Mouse (Mus musculus) central nervous system, embryonic 18 days (tissue): Measurements from ENCODE around the gene Olfr765. TPM values are rescaled to one million over a fixed set of nuclear protein-coding genes. Genes with fewer than 3 reads are reported as not detected.

Source experiments
- polyA plus RNA-seq: library from polyadenylated mRNA; depleted of rRNA; stranded (reverse); fragments of >200 nt; gene quantifications from 2 replicates; pipeline ENCODE4 v1.2.3, GENCODE M21; 2012; rRNA removed

Olfr765 gene
- not detected in 2 replicates for polyA plus RNA-seq

GRCm38 (mm10) chr10:129049898-129050297, at the start of gene Olfr765:
Gene Olfr765, minus strand, starts transcription at chr10:129049998.

GRCm38 (mm10) chr10:129099275-129099674, 49.5 kb upstream of the Olfr765 start, which contains the start of gene Olfr768:
Gene Olfr768, minus strand, starts transcription at chr10:129099375.

GRCm38 (mm10) chr10:129082810-129083209, 33.0 kb upstream of the Olfr765 start, which contains the start of gene Olfr767:
Gene Olfr767, minus strand, starts transcription at chr10:129082910.

GRCm38 (mm10) chr10:129068877-129069276, 19.1 kb upstream of the Olfr765 start, which contains the start of gene Olfr766-ps1:
Gene Olfr766-ps1, minus strand, starts transcription at chr10:129068977.

GRCm38 (mm10) chr10:129039796-129040195, 10.0 kb downstream of the Olfr765 start, which contains the start of gene Olfr764-ps1:
Gene Olfr764-ps1, minus strand, starts transcription at chr10:129039896.

GRCm38 (mm10) chr10:129010288-129010841, 39.4 kb downstream of the Olfr765 start, which contains the start of gene Olfr763:
Gene Olfr763, plus strand, starts transcription at chr10:129010791.

Other genes with a start within 250 kb of the Olfr765 start
- gene Dnajc14, start 245.9 kb downstream of the Olfr765 start, polyA plus RNA-seq: 21.0 and 21.6 TPM in 2 replicates
- 19.9 TPM in 2 replicates for gene Tmem198b, start 245.6 kb downstream of the Olfr765 start, polyA plus RNA-seq
- 93.1 and 94.4 TPM in 2 replicates for gene Sarnp, start 232.7 kb downstream of the Olfr765 start, polyA plus RNA-seq
- 15.6 and 17.2 TPM in 2 replicates for gene Ormdl2, start 228.4 kb downstream of the Olfr765 start, polyA plus RNA-seq
- gene Gdf11, start 158.3 kb downstream of the Olfr765 start, polyA plus RNA-seq: 8.7 and 8.9 TPM in 2 replicates
- gene Cd63, start 149.0 kb downstream of the Olfr765 start, polyA plus RNA-seq: 65.0 and 99.6 TPM in 2 replicates
- 11.4 and 19.1 TPM in 2 replicates for gene Rdh5, start 127.1 kb downstream of the Olfr765 start, polyA plus RNA-seq
- gene Bloc1s1, start 126.0 kb downstream of the Olfr765 start, polyA plus RNA-seq: 280 and 314 TPM in 2 replicates
- 11.6 and 16.9 TPM in 2 replicates for gene Itga7, start 116.2 kb downstream of the Olfr765 start, polyA plus RNA-seq
- not detected in 2 replicates for gene Mettl7b, start 89.0 kb downstream of the Olfr765 start, polyA plus RNA-seq
- not detected in 2 replicates for gene Olfr9, start 60.6 kb downstream of the Olfr765 start, polyA plus RNA-seq
- gene Olfr763, start 39.2 kb downstream of the Olfr765 start, polyA plus RNA-seq: not detected in 2 replicates
- not detected in 2 replicates for gene Olfr764-ps1, start 10.1 kb downstream of the Olfr765 start, polyA plus RNA-seq
- gene Olfr766-ps1, start 19.0 kb upstream of the Olfr765 start, polyA plus RNA-seq: not detected in 2 replicates
- not detected in 2 replicates for gene Olfr767, start 32.9 kb upstream of the Olfr765 start, polyA plus RNA-seq
- gene Olfr768, start 49.4 kb upstream of the Olfr765 start, polyA plus RNA-seq: not detected in 2 replicates
- not detected in 2 replicates for gene Olfr769, start 67.9 kb upstream of the Olfr765 start, polyA plus RNA-seq
- gene Olfr770, start 89.0 kb upstream of the Olfr765 start, polyA plus RNA-seq: not detected in 2 replicates
- not detected in 2 replicates for gene Olfr771, start 114.8 kb upstream of the Olfr765 start, polyA plus RNA-seq
- gene Olfr772, start 127.9 kb upstream of the Olfr765 start, polyA plus RNA-seq: not detected in 2 replicates
- gene Olfr773, start 137.4 kb upstream of the Olfr765 start, polyA plus RNA-seq: not detected in 2 replicates
- gene Olfr774, start 186.2 kb upstream of the Olfr765 start, polyA plus RNA-seq: not detected in 2 replicates
- gene Olfr775, start 198.4 kb upstream of the Olfr765 start, polyA plus RNA-seq: not detected in 2 replicates
- gene Olfr776, start 209.1 kb upstream of the Olfr765 start, polyA plus RNA-seq: not detected in 2 replicates
- not detected in 2 replicates for gene Olfr777, start 221.5 kb upstream of the Olfr765 start, polyA plus RNA-seq